Mouse (Mus musculus) hematopoietic stem cell, adult 5-6 weeks (primary cell): ENCODE measurements around the gene Abcc1. TPM values are rescaled to one million over a fixed set of nuclear protein-coding genes. Genes with fewer than 3 reads are reported as not detected.

Experiments
- ATAC-seq, 2 experiments: fragments of 125-278 bp in 1 of 2; replicated peaks in 1 of 2; 2 replicates each; pipeline ENCODE4 v1.8.0; 2016 to 2017; ENCODE audit warnings: inconsistent platforms in 2 of 2, mild to moderate bottlenecking in 2 of 2, moderate number of reproducible peaks in 2 of 2, low read depth in 1 of 2, moderate TSS enrichment in 1 of 2; ENCODE audit not compliant: low FRiP score in 2 of 2, poor library complexity in 2 of 2, severe bottlenecking in 2 of 2, insufficient read depth in 1 of 2, low TSS enrichment in 1 of 2
- total RNA-seq: library from RNA; stranded (forward); fragments of 172-1452, 232-1000 nt; gene quantifications from 2 replicates; pipeline ENCODE4 v1.2.3, GENCODE M21; 2017

Gene Abcc1
- total RNA-seq, 1 experiment from 2014 or later = 56.7 TPM

- no peak for ATAC-seq
These were observed 103.7 kb downstream of the Abcc1 start for GRCm38 (mm10) chr16:14465016-14465415.

- ATAC-seq = no peak
These were observed 107.0 kb downstream of the Abcc1 start for GRCm38 (mm10) chr16:14468351-14468750.

GRCm38 (mm10) chr16:14468841-14469240 lies 107.5 kb downstream of the Abcc1 start:
- ATAC-seq = no peak

- ATAC-seq = no peak
These were observed 110.8 kb downstream of the Abcc1 start for GRCm38 (mm10) chr16:14472171-14472570.

- no peak for ATAC-seq
These were observed 112.3 kb downstream of the Abcc1 start for GRCm38 (mm10) chr16:14473686-14474085.

- ATAC-seq = no peak
These were observed 113.6 kb downstream of the Abcc1 start for GRCm38 (mm10) chr16:14475001-14475400.

GRCm38 (mm10) chr16:14476056-14476455 lies 114.7 kb downstream of the Abcc1 start:
- ATAC-seq = no peak

- ATAC-seq = 0 out of 4 replicates have a peak, but pooled peaks of 1 of the 2 experiments have one; percentile 52
These were observed 115.5 kb downstream of the Abcc1 start for GRCm38 (mm10) chr16:14476701-14477400.

- ATAC-seq = peak in 1 of 2 experiments; percentile 54; a peak in 2 of 4 replicates
These were observed 116.3 kb downstream of the Abcc1 start for GRCm38 (mm10) chr16:14477510-14478300.

GRCm38 (mm10) chr16:14479641-14480040 lies 118.3 kb downstream of the Abcc1 start:
- no peak for ATAC-seq

GRCm38 (mm10) chr16:14483221-14483620 lies 121.9 kb downstream of the Abcc1 start:
- no peak for ATAC-seq

- 0 out of 4 replicates have a peak, but pooled peaks of 1 of the 2 experiments have one; percentile 32 for ATAC-seq
These were observed 132.2 kb downstream of the Abcc1 start for GRCm38 (mm10) chr16:14493491-14494114.

- ATAC-seq = 0 out of 4 replicates have a peak, but pooled peaks of 1 of the 2 experiments have one; percentile 17
These were observed 140.4 kb downstream of the Abcc1 start for GRCm38 (mm10) chr16:14501649-14502360.

- no peak for ATAC-seq
These were observed 145.1 kb downstream of the Abcc1 start for GRCm38 (mm10) chr16:14506461-14506860.
